In genomic region chr3:66480718-66481117, GRCm38 (mm10) we compare ENCODE assay signal across 10 mouse cellular contexts.
A peak's percentile ranks its signal among the peaks of the same experiment; 100 is the strongest.
DNase-seq lines count a peak whose midpoint lies in the region; ATAC-seq and TF ChIP-seq lines count a peak whose summit lies in the region.
"Had no signal": no experiment of that assay in that cellular context is flagged by ENCODE, and none has a peak within 500 bp of the region (broad histone marks: within the 10 kb centered on the region; RNA-seq: fewer than 3 reads in every experiment).

No protein-coding gene starts in this region.

- no peak overlapping the region for H3K27ac ChIP-seq in hindbrain, embryonic 13.5 days
- no peak overlapping the region for H3K27ac ChIP-seq in hindbrain, embryonic 10.5 days
- no peak overlapping the region for H3K27ac ChIP-seq in embryonic facial prominence, embryonic 15.5 days (replicated peaks)
- H3K27ac ChIP-seq in heart, postnatal 0 days (ENCODE audit: low read depth): peak overlapping the region; percentile 36; the same call in 1 of the 2 replicates
- H3K27ac ChIP-seq in midbrain, embryonic 15.5 days: no peak overlapping the region
- no peak overlapping the region for H3K27ac ChIP-seq in kidney, embryonic 14.5 days (ENCODE audit: low read depth, low read length)
- H3K27ac ChIP-seq: kidney, embryonic 15.5 days; midbrain, embryonic 12.5 days had no signal

- H3K4me2 ChIP-seq in hindbrain, embryonic 13.5 days: no peak overlapping the region
- no peak overlapping the region for H3K4me2 ChIP-seq in embryonic facial prominence, embryonic 15.5 days (replicated peaks)
- peak overlapping the region; percentile 30; the same call in 1 of the 2 replicates for H3K4me2 ChIP-seq in heart, postnatal 0 days (ENCODE audit: low read depth, low read length)
- H3K4me2 ChIP-seq in midbrain, embryonic 15.5 days: no peak overlapping the region
- no peak overlapping the region for H3K4me2 ChIP-seq in kidney, embryonic 14.5 days (replicated peaks; ENCODE audit: low read depth, low read length)
- H3K4me2 ChIP-seq: kidney, embryonic 15.5 days; midbrain, embryonic 12.5 days had no signal

- H3K4me3 ChIP-seq in hindbrain, embryonic 13.5 days: no peak overlapping the region
- no peak overlapping the region for H3K4me3 ChIP-seq in hindbrain, embryonic 10.5 days
- H3K4me3 ChIP-seq in embryonic facial prominence, embryonic 15.5 days (replicated peaks): no peak overlapping the region
- no peak overlapping the region for H3K4me3 ChIP-seq in heart, postnatal 0 days (ENCODE audit: low read depth, low read length)
- no peak overlapping the region for H3K4me3 ChIP-seq in midbrain, embryonic 15.5 days
- no peak overlapping the region for H3K4me3 ChIP-seq in kidney, embryonic 14.5 days (ENCODE audit: low read length)
- H3K4me3 ChIP-seq: kidney, embryonic 15.5 days; midbrain, embryonic 12.5 days had no signal

- H3K9ac ChIP-seq in hindbrain, embryonic 13.5 days: no peak overlapping the region
- no peak overlapping the region for H3K9ac ChIP-seq in embryonic facial prominence, embryonic 15.5 days
- no peak overlapping the region for H3K9ac ChIP-seq in heart, postnatal 0 days (replicated peaks; ENCODE audit: low read depth, low read length)
- H3K9ac ChIP-seq in midbrain, embryonic 15.5 days: no peak overlapping the region
- H3K9ac ChIP-seq in kidney, embryonic 14.5 days (ENCODE audit: low read depth, low read length): no peak overlapping the region
- H3K9ac ChIP-seq: kidney, embryonic 15.5 days; midbrain, embryonic 12.5 days had no signal

- TF ChIP-seq CTCF in heart, postnatal 0 days (IDR thresholded peaks at IDR 0.05; ENCODE audit: low read depth): no peak

- 0 out of 2 replicates have a peak, but pooled peaks cover 4% of the 10 kb centered on the region for H3K4me1 ChIP-seq in hindbrain, embryonic 13.5 days (replicated peaks)
- H3K4me1 ChIP-seq in hindbrain, embryonic 10.5 days (replicated peaks): no peaks in the 10 kb centered on the region
- no peaks in the 10 kb centered on the region for H3K4me1 ChIP-seq in embryonic facial prominence, embryonic 15.5 days
- 0 out of 2 replicates have a peak, but pooled peaks cover 8% of the 10 kb centered on the region for H3K4me1 ChIP-seq in heart, postnatal 0 days (ENCODE audit: control insufficient read depth, insufficient read depth)
- H3K4me1 ChIP-seq in midbrain, embryonic 15.5 days: no peaks in the 10 kb centered on the region
- 0 out of 2 replicates have a peak, but pooled peaks cover 3% of the 10 kb centered on the region for H3K4me1 ChIP-seq in kidney, embryonic 14.5 days (ENCODE audit: control insufficient read depth, insufficient read depth, low read length)
- H3K4me1 ChIP-seq: midbrain, embryonic 12.5 days had no signal

- no peaks in the 10 kb centered on the region for H3K9me3 ChIP-seq in hindbrain, embryonic 13.5 days
- no peaks in the 10 kb centered on the region for H3K9me3 ChIP-seq in hindbrain, embryonic 10.5 days
- no peaks in the 10 kb centered on the region for H3K9me3 ChIP-seq in embryonic facial prominence, embryonic 15.5 days (replicated peaks)
- H3K9me3 ChIP-seq in heart, postnatal 0 days (replicated peaks; ENCODE audit: control insufficient read depth, low read length): no peaks in the 10 kb centered on the region
- no peaks in the 10 kb centered on the region for H3K9me3 ChIP-seq in midbrain, embryonic 15.5 days
- H3K9me3 ChIP-seq in kidney, embryonic 14.5 days (ENCODE audit: control insufficient read depth, low read length): no peaks in the 10 kb centered on the region
- H3K9me3 ChIP-seq: kidney, embryonic 15.5 days; midbrain, embryonic 12.5 days had no signal

- no peak for TF ChIP-seq EP300 in heart, postnatal 0 days (IDR thresholded peaks at IDR 0.05; ENCODE audit: low read depth)

- DNase-seq in hindbrain, embryonic 10.5 days (ENCODE audit: low spot score): no peak
- DNase-seq in heart, postnatal 0 days (ENCODE audit: low spot score): peak; percentile 71
- DNase-seq in testis, postnatal 10 days (ENCODE audit: low spot score): no peak
- DNase-seq: adrenal gland, postnatal 25 days had no signal

- ATAC-seq in hindbrain, embryonic 13.5 days (ENCODE audit: low FRiP score): peak; percentile 63
- peak; percentile 70; the same call in 1 of the 2 replicates for ATAC-seq in embryonic facial prominence, embryonic 15.5 days (ENCODE audit: insufficient number of reproducible peaks, low FRiP score, low TSS enrichment, low read depth)
- peak; percentile 88 for ATAC-seq in heart, postnatal 0 days (ENCODE audit: insufficient read depth, low read depth)
- ATAC-seq in midbrain, embryonic 15.5 days (replicated peaks): 0 out of 2 replicates have a peak, but pooled peaks have one; percentile 17
- no peak for ATAC-seq in kidney, embryonic 14.5 days (ENCODE audit: low FRiP score, low TSS enrichment)

- WGBS in hindbrain, embryonic 13.5 days: 53% methylated on average over 6 of the region's 6 CpGs
- 80% methylated on average over 6 of the region's 6 CpGs for WGBS in hindbrain, embryonic 10.5 days
- WGBS in embryonic facial prominence, embryonic 15.5 days: 52% methylated on average over 6 of the region's 6 CpGs
- WGBS in heart, postnatal 0 days: 22% methylated on average over 6 of the region's 6 CpGs
- WGBS in midbrain, embryonic 15.5 days: 49% methylated on average over 6 of the region's 6 CpGs
- 57% methylated on average over 6 of the region's 6 CpGs for WGBS in kidney, embryonic 14.5 days

- H3K36me3 ChIP-seq in hindbrain, embryonic 13.5 days: no peaks in the 10 kb centered on the region
- H3K36me3 ChIP-seq in hindbrain, embryonic 10.5 days: no peaks in the 10 kb centered on the region
- no peaks in the 10 kb centered on the region for H3K36me3 ChIP-seq in embryonic facial prominence, embryonic 15.5 days
- no peaks in the 10 kb centered on the region for H3K36me3 ChIP-seq in heart, postnatal 0 days (replicated peaks; ENCODE audit: control insufficient read depth, insufficient read depth, low read length)
- no peaks in the 10 kb centered on the region for H3K36me3 ChIP-seq in midbrain, embryonic 15.5 days (replicated peaks)
- H3K36me3 ChIP-seq in kidney, embryonic 14.5 days (ENCODE audit: control insufficient read depth, insufficient read depth, low read length): no peaks in the 10 kb centered on the region
- H3K36me3 ChIP-seq: kidney, embryonic 15.5 days; midbrain, embryonic 12.5 days had no signal

- H3K27me3 ChIP-seq in hindbrain, embryonic 13.5 days: no peaks in the 10 kb centered on the region
- no peaks in the 10 kb centered on the region for H3K27me3 ChIP-seq in hindbrain, embryonic 10.5 days (ENCODE audit: insufficient read depth, poor library complexity, severe bottlenecking)
- no peaks in the 10 kb centered on the region for H3K27me3 ChIP-seq in embryonic facial prominence, embryonic 15.5 days
- no peaks in the 10 kb centered on the region for H3K27me3 ChIP-seq in heart, postnatal 0 days (ENCODE audit: control insufficient read depth, insufficient read depth, low read length)
- no peaks in the 10 kb centered on the region for H3K27me3 ChIP-seq in midbrain, embryonic 15.5 days (replicated peaks)
- H3K27me3 ChIP-seq in kidney, embryonic 14.5 days (ENCODE audit: control insufficient read depth, insufficient read depth, low read length): no peaks in the 10 kb centered on the region
- H3K27me3 ChIP-seq: kidney, embryonic 15.5 days; midbrain, embryonic 12.5 days had no signal
